Mouse (Mus musculus) heart, postnatal 0 days (tissue): ENCODE results near the gene Ano5. TPM values are rescaled to one million over a fixed set of nuclear protein-coding genes. Genes with fewer than 3 reads are reported as not detected.

Source experiments
- ATAC-seq: fragments of 200-750 bp; cut with Nextera tagmentation; 2 replicates; pipeline ENCODE4 v1.8.0; 2017; ENCODE audit warnings: low read depth, moderate number of reproducible peaks, moderate library complexity; ENCODE audit not compliant: insufficient read depth
- DNase-seq: peaks from one replicate; pipeline ENCODE4 v3.0.0-alpha.2; 2016; ENCODE audit warnings: low spot score
- H3K27ac ChIP-seq: fragments of 300-500 bp; sonication (generic); 2 replicates; pipeline ENCODE4 v1.5.1; 2014; ENCODE audit warnings: low read depth, mild to moderate bottlenecking
- H3K27me3 ChIP-seq: fragments of 300-500 bp; sonication (generic); 2 replicates; pipeline ENCODE4 v1.6.1; 2014; ENCODE audit warnings: low read length, mixed read lengths; ENCODE audit not compliant: control insufficient read depth, insufficient read depth
- H3K36me3 ChIP-seq: fragments of 300-500 bp; sonication (generic); replicated peaks from 2 replicates; pipeline ENCODE4 v1.6.1; 2014; ENCODE audit warnings: low read length, mixed read lengths; ENCODE audit not compliant: control insufficient read depth, insufficient read depth
- H3K4me1 ChIP-seq: fragments of 300-500 bp; sonication (generic); 2 replicates; pipeline ENCODE4 v1.6.1; 2014; ENCODE audit warnings: antibody characterized with exemption; ENCODE audit not compliant: control insufficient read depth, insufficient read depth
- H3K4me2 ChIP-seq: fragments of 300-500 bp; sonication (generic); 2 replicates; pipeline ENCODE4 v1.6.1; 2014; ENCODE audit warnings: low read depth, mild to moderate bottlenecking, low read length, moderate library complexity
- H3K4me3 ChIP-seq: fragments of 300-500 bp; sonication (generic); 2 replicates; pipeline ENCODE4 v1.5.1; 2014; ENCODE audit warnings: low read depth, low read length
- H3K9ac ChIP-seq: fragments of 300-500 bp; sonication (generic); replicated peaks from 2 replicates; pipeline ENCODE4 v1.6.1; 2014; ENCODE audit warnings: low read depth, low read length, mixed read lengths
- H3K9me3 ChIP-seq: fragments of 300-500 bp; sonication (generic); replicated peaks from 2 replicates; pipeline ENCODE4 v1.6.1; 2016; ENCODE audit warnings: low read length; ENCODE audit not compliant: control insufficient read depth
- CTCF ChIP-seq: IDR thresholded peaks from 2 replicates; pipeline ENCODE4 v1.5.1; 2016; ENCODE audit warnings: antibody characterized with exemption, control low read depth, low read depth
- EP300 ChIP-seq: IDR thresholded peaks from 2 replicates; pipeline ENCODE4 v1.6.1; 2016; ENCODE audit warnings: antibody characterized with exemption, low read depth
- WGBS: fragments of 180-500 bp; shearing (Covaris S2); extraction: QIAGEN DNeasy Blood & Tissue Kit; methylation state at CpG from one replicate; pipeline ENCODE4 v1.1.7; 2014; 5-methylcytosine and 5-hydroxymethylcytosine counted together
- polyA plus RNA-seq: library from polyadenylated mRNA; unstranded; fragments of >200 nt; fragmentation: Nextera tagmentation; extraction: Ambion mirVana; gene quantifications from 2 replicates; pipeline ENCODE4 v1.2.1, GENCODE M21; 2015
- total RNA-seq: library from RNA; depleted of rRNA; stranded (reverse); fragments of >200 nt; gene quantifications from 2 replicates; pipeline ENCODE4 v1.2.3, GENCODE M21; 2014; ENCODE audit warnings: low replicate concordance; rRNA removed

Gene Ano5
- total RNA-seq (0.46 TPM in 1 of 2 replicates, not detected in the other), polyA plus RNA-seq (0.01 and 0.07 TPM in 2 replicates)

DNA sequence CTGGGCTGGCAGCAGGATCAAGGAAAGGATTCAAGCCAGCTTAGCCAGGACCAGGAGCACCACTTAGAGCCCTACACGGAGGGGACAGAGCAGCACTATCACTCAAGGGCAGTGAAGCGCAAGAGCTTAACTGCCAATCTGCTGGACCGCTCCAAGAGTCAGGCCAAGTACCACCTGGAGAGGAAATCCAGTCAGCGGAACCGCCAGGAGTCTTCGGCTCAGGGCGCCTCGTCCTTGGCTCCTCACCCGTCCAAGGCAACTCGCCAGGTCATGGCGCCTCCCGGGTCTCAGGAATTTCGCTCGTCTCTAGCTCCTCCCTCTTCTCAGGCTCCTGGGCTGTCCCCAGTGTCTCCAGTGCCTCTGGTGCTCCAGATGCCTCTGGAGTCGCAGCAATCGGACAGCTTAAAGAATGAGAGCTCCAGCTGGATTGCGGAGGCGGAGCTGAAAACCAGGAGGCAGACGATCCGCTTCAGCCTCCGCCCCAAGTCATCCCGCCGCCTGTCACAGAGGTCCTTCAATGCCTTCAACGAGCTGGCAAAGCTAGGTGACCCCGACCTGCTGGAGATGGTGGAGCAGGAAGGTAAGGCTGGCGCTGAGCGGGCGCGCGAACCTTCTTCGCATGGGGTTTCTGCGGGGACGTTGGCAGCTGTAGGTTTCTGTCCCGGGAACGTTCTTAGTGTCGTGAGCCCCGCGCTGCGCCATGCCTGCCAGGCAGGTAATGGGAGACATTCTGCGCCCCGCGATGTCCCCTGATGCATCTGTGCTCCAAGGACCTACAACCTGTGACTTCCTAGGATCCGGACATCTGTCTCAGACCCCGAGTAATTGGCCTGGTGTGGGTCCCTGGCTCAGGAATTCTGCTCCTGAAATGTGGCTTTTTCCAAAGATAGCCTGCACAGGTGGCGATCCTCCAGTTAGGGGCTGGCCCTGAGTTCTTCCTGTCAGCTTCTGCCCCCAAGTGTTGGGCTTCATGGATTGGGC lies at the start of gene Ano5:
Gene Ano5, plus strand, starts transcription at position 359 of the 981 bp plus-strand sequence.
- Histone ChIP-seq H3K36me3 (no peaks in the 10 kb centered on the region), H3K4me1 (no peaks in the 10 kb centered on the region), H3K4me3 (peak within 1 kb of the TSS; percentile 41), H3K4me2 (peak within 1 kb of the TSS; percentile 61), H3K27ac (no peak within 1 kb of the TSS), H3K27me3 (peaks cover 8% of the 10 kb centered on the region; the same call in 1 of the 2 replicates), H3K9ac (no peak within 1 kb of the TSS), H3K9me3 (no peaks in the 10 kb centered on the region)
- ATAC-seq, result peak; percentile 47
- no peak for TF ChIP-seq EP300
- TF ChIP-seq CTCF, result no peak
- DNase-seq, result no peak
- WGBS, result 2% methylated on average over 45 of the region's 45 CpGs

DNA sequence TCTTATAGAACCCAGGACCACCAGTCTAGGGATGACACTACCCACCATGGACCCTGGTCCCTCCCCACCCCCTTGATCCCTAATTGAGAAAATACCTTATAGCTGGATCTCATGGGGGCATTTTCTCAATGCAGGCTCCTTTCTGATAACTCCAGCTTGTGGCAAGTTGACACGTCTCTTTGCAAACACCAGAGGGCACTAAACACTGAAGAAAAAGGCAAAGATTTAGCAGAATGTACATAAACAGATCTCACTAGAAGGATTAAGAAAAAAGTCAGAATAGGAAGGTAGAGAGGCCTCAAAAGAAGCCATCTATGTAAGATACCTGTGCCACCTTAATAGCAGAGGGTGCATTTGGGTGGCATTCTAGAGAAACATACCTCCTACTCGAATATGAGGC lies 11.4 kb upstream of the Ano5 start:
- Histone ChIP-seq H3K36me3 (no peaks in the 10 kb centered on the region), H3K27me3 (no peaks in the 10 kb centered on the region), H3K9ac (no peak overlapping the region), H3K4me1 (no peaks in the 10 kb centered on the region), H3K4me2 (no peak overlapping the region), H3K4me3 (no peak overlapping the region), H3K27ac (no peak overlapping the region), H3K9me3 (no peaks in the 10 kb centered on the region)
- peak; percentile 44 for TF ChIP-seq CTCF
- no peak for TF ChIP-seq EP300
- ATAC-seq, result no peak
- DNase-seq, result no peak
- WGBS, result 29% methylated on average over 2 of the region's 2 CpGs

DNA sequence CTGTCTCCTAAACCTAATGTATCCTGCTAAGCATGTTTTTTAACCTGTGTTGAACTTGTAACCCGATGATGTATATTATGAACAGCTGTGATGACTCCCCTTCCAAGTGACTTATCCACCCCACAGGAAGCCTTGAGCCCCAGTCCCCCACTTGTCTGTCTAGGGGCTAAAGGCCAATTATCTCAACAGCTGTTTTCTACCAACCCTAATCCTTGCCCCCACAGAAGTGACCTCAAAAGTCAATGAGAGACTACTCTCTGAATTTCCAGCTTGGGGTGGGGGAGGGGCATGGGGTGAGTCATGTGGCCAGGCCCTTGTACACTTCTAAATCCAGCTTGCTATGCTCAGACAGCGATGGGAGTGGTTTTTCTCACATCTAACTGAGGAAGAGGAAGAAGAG lies 6.9 kb upstream of the Ano5 start:
- ATAC-seq (no peak), DNase-seq (no peak)
- Histone ChIP-seq H3K9ac (no peak overlapping the region), H3K27ac (no peak overlapping the region), H3K27me3 (no peaks in the 10 kb centered on the region), H3K4me2 (no peak overlapping the region), H3K9me3 (no peaks in the 10 kb centered on the region), H3K4me1 (no peaks in the 10 kb centered on the region), H3K36me3 (no peaks in the 10 kb centered on the region), H3K4me3 (no peak overlapping the region)
- 38% methylated on average over 2 of the region's 2 CpGs for WGBS
- TF ChIP-seq EP300, result no peak
- no peak for TF ChIP-seq CTCF

DNA sequence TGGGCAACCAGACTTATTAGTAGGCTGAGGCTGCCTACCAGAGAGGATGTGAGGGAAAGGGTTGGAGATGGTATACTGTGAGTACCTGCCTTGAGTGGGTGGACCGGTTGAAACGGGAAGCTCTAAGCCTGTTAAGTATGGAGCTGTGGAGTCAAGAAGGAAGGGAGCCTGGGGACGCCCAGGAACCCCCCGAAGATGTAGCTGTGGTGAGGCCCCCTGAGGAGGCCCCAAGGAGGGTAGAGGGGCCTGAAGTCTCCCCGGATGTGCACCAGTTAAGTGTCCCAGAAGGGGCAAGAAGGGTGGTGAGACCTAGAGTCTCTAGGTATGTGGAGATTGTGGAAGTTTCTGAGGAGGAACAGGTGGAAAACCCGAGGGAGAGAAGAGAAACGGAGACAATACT lies 682 bp upstream of the Ano5 start:
- H3K36me3 ChIP-seq, result no peaks in the 10 kb centered on the region
- no peak overlapping the region for H3K4me2 ChIP-seq
- 71% methylated on average over 7 of the region's 7 CpGs for WGBS
- DNase-seq (no peak), ATAC-seq (no peak)
- H3K4me1 ChIP-seq, result no peaks in the 10 kb centered on the region
- no peak overlapping the region for H3K27ac ChIP-seq
- H3K9me3 ChIP-seq, result no peaks in the 10 kb centered on the region
- no peak overlapping the region for H3K9ac ChIP-seq
- TF ChIP-seq CTCF (no peak), EP300 (no peak)
- H3K27me3 ChIP-seq, result peaks cover 8% of the 10 kb centered on the region; the same call in 1 of the 2 replicates
- H3K4me3 ChIP-seq, result no peak overlapping the region

DNA sequence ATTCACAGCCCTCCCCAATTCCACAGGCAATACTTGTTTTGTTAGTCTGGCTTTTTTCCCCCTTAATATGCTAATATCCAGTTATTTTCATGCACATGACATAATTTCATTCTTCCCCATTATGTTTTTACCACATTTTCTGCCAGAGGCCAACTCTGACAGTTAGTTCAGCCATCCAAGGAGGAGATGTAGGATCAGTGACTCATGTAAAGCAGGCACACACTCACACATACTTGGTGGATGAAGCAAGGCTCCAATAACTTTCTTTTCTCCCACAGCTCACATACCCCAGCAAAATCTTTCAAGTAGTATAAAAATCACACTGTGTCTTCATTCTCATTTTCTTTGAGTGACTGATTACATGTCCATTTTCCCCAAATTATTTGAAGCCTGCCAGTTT lies 28.5 kb downstream of the Ano5 start:
- ATAC-seq (no peak), DNase-seq (no peak)
- Histone ChIP-seq H3K36me3 (no peaks in the 10 kb centered on the region), H3K27me3 (no peaks in the 10 kb centered on the region), H3K9me3 (no peaks in the 10 kb centered on the region), H3K9ac (no peak overlapping the region), H3K27ac (no peak overlapping the region), H3K4me1 (no peaks in the 10 kb centered on the region), H3K4me3 (no peak overlapping the region), H3K4me2 (no peak overlapping the region)
- TF ChIP-seq EP300, result no peak
- no peak for TF ChIP-seq CTCF
